Mouse (Mus musculus) spleen, postnatal 36 days (tissue): ENCODE measurements around the gene Lrrc27.
A peak's percentile ranks its signal among the peaks of the same experiment; 100 is the strongest.

ENCODE experiments used
- DNase-seq, 2 experiments: peaks; one replicate each; pipeline ENCODE4 v3.0.0; 2022; ENCODE audit warnings: low spot score in 2 of 2, mixed read lengths in 1 of 2

Gene Lrrc27

DNA sequence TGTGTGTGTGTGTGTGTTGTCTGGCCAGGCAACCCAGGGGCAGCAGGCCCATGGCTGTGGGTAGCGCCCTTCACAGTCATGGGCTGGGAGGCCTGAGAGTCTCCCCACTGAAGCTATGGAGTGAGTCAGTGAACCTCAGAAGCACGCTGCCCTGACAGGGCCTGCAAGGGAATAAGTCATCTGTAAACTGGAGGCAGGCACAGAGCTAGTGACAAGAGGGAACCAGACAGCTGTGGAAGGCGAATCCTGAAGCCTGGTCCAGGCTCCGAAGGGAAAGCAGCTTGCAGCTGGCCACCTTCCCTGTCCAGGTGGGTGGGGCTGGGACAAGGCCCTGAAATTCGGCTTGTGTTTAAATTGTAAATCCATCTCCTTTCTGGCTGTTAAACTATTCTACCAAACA lies 33.3 kb downstream of the Lrrc27 start:
- no peak for DNase-seq

DNA sequence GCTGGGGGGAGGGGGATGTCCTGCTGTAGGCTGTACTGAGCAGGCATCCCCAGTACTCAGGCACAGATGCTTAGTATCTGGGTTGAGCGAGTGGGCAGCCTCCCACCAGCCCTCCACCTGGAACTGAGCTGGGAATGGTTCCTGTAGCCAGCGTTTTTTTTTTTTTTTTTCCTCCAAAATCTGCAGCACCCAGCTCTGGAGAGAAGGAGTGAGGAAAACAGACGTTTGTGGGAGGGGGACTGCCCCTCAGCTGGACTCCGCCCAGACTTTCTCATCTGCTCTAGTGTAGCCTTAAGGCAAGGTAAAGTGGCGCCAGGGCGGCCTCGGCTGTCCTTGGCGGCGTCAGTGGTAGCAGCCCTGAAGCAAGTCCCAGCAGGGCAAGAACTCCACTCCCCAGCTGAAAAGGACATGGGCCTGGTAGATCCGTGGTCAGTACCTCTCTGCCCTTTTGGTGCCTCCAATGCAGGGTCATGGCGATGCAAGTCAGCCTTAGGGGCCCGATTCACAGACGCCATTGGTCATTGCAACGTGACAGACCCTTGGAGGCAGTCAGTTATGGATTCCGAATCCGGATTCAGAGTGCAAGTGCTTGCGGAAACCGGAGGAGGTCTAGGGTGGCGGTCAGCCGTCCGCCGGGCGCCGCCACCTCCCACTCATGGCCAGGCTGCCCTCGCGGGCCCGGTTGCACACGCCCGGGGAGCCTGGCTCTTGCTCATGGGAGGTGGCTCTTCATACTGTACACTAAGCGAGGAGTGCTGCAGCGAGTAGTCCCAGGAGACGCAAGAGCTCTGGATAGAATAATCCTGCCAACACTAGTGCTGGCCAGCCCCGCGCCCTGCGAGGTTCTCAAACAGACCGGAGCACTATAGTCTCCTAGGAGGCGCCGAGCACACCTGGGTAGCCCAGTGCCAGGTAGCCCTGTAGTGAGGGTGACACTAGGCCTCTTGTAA lies 34.4 kb downstream of the Lrrc27 start:
- DNase-seq = no peak

DNA sequence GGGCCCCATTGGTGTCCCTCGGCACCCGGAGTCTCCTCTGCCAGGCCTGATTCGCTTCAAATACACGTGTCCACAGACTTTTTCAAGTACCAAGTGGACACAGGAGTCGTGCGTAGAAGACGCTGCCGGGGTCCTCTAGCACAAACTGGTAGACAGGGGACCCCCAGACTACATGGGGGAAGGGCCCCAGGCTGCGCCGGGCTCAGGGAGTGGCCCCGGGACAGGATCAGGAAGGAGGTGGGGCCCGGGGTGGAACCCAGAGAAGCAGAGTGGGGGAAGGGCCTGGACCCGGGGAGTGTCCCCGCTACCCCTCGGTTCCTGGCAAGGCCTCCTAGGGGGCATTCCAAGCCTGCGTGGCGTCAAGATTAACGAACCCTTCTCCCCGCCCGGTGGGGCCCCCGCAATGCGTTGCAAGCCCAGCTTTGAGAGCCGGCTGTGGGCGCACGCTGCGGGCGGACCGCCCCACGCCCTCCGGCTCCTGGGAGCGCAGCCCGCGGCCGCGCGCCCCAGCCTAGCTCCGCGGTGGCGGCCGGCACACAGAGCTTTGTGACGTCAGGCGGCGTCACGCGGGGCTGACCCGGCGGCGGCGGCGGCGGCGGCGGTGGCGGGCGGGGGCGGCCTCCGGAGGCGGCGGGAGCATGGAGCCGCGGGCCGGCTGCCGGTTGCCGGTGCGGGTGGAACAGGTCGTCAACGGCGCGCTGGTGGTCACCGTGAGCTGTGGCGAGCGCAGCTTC lies 35.3 kb downstream of the Lrrc27 start, which contains the start of gene Pwwp2b:
Gene Pwwp2b, plus strand, starts transcription at position 602 of the 734 bp plus-strand sequence.
- peak; percentile 53 to 65 for DNase-seq

DNA sequence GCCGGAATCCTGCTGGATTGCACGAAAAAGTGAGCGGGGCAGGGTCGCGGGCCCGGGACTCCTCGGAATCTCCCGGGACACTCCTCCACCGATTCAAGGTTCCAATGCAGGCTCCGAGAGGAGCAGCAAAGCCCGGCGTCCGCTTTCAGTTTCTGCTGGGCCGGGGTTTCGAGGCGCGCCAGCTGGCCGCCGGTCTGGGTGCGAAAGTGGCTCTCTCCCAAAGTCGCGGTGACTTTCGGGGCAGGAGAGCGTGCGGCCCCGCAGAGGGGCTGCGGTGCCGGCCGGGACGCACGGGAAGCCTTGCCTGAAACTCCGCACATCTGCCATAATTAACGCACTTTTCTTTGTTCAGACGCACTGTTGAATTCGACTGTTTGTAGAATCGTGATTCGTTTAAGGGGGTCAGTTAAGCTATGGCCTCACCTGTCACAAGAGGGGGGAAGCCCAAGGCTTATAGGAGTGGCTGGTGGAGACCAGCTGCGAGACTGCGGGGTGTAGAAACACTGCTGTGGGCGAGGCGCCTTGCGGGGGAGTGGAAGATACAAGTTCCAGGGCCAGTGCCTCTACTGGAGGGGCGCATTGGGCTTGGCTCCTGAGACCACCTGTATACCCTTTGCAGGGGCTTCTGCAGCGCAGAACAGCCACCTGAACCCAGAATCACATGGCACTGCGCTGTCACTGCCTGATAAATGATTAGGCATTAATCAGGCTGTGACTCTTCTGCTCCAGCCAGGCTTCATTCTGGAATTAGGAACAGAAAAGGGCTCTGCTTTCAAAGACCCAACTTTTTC lies 36.0 kb downstream of the Lrrc27 start:
- peak in 1 of 2 experiments; percentile 7 for DNase-seq

DNA sequence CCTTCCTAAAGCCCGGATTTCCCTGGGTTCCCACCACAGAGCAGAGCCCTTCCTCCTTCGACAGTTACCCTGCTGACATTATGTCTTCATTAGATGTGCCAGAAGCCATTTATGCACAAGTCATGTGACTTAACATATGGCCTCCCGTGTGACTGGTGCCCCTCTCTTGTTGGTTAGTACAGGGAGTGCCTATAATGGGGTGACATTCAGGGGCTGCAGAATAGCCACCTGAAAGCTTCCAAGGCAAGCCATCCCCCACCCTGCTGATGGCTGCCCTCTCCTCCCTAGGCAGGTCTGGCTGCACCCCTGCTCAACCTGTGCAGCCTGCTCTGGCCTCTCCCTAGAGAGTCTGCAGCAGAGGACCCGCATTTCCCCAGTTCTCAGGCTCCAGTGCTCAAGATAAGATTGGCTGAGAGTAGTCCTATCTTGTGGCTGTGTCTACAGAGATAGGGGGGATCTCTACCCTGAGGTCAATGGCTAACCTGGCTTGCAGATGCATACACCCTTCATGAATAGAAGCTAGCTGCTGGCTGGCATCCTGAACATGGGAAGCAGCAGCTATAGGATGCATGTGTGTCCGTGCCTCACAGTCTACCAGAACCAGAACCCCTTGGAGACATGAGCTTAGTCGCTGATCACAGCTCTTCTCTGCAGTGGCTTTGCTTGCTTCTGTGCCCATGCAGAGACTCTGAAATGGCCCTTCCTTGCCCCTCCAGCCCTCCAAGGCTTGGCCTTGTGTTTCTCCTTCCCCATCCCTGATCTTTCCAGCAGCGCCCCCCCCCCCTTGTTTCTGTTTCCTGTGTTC lies 36.8 kb downstream of the Lrrc27 start:
- DNase-seq = no peak

DNA sequence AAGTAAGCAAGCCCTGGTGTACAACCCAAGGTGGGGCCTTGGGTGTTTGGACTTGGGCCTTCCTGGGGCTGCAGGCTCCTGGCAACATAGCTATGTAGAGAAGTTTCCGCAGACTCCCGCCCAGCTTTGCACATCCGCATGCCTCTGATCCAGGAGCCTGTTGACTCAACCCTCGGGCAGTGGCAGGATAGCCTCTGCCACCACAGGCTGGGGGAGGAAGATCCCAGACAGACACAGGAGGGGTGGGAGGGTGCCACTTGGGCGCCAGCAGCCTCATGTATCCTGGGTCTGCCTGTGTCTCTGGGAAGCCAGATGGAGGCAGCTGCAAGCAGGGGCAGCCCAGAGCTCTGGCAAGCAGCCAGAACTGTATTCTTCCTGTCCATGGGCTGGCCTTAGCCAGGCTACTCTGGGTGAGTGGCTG lies 39.1 kb downstream of the Lrrc27 start:
- DNase-seq = no peak

DNA sequence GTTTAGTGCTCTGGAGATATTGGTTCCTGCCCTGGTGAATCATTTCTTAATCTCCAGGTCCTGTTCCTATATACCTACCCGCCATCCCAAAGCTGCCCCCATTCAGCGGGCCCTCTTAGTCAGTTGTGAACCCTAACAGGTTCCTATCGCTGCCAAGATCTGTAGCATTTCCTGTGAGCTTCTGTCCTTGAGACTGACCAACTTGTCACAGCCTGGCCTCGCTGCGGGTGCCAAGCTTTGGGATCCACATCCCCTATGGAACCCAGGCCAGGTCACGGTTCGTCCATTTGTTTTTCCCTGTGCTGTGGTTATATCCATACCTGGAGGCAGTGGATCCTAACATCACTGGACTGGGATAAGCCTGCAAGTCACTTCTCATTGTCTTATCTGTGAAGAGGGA lies 39.8 kb downstream of the Lrrc27 start:
- DNase-seq = no peak

DNA sequence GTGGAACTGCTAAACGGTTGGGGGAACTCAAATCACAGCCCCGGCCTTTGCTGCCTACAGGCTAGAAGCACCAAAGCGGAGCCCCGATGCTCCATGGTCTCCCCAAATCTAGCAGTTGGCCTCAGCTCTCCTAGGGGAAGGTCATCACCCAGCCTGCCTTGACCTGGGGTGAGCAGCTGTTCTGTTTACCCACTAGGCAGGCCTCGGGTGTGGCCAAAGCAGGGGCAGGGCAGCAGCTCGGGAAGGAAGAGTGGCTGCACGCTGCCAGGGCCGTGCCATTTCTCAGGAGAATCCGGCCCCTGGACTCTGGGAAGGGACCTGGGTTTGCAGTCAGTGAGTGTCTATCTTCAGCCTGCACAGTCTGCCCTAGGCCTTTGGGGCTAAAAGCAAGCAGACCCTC lies 40.2 kb downstream of the Lrrc27 start:
- DNase-seq = no peak

DNA sequence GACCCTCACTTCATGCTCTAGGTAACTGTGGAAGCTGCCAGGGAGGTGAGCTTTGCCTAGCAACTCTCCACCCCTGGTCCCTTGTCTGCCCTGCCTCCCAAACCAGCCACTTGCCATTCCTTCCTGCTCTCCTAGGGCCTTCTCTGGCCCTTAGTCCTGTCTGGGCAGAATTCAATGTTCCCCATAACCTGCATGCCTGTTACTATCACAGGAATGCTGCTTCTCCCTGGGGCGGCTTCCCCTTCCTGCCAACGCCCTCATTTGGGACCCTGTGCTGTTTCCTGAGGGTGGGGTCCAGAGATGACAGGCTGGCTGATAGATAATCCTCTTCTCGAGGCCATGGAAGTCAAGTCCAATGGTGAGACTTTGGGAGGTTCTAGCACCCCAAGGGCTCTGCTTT lies 40.7 kb downstream of the Lrrc27 start:
- no peak for DNase-seq

DNA sequence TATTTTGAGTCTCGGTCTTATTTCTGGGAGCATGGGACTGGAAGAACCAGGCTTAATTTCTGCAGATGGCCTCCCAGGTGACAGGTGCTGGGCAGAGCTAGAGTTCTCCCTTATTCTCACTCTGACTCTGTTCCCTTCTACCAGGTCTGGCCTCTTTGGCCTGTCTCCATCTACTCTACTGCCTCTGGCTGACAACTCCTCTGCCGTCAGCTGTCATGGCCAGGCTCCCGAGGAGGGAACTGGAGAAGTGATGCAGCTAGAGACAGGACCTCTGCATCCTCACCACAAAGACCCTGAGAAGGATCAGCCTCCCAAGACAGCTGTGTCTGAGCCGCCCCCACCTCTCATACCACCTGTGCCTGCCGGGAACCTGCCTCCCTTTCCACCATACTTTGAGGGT lies 41.8 kb downstream of the Lrrc27 start:
- DNase-seq = no peak

DNA sequence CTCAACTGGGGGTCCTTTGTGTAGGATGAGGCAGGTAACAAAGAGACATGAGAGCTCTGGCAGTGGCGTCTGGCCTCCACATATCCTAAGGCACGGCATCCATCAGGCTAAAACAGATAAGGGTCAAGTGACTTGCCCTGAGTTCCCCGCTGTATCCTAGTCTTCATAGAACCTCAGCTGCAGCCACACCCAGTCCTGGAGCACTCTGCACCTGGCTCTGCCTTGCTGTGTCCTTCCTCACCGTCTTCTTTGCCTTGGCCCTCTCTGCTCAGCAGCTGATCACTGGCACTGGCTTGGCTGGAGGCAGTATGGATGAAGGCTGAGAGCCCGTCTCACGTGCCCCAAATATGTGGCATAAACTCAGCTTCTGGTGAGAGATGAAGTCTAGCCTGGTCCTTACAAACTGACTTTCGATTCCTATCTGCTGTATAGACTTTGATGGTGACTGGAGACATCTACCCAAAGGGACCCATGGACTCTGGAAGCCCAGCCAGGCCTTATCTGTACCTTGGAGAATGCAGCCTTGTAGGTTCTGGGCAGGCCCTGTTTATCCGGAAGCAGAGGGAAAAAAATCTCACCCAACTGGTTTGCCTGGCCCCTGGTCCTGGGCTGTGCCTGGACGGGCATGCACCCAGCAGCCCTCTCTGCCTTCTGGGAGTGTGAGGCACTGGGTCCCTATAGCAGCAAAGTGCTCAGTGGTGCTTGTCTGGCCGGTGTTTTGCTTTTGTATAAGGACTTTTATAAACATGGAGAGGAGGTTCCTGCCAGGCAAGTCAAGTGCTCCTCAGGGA lies 45.2 kb downstream of the Lrrc27 start:
- DNase-seq = no peak

DNA sequence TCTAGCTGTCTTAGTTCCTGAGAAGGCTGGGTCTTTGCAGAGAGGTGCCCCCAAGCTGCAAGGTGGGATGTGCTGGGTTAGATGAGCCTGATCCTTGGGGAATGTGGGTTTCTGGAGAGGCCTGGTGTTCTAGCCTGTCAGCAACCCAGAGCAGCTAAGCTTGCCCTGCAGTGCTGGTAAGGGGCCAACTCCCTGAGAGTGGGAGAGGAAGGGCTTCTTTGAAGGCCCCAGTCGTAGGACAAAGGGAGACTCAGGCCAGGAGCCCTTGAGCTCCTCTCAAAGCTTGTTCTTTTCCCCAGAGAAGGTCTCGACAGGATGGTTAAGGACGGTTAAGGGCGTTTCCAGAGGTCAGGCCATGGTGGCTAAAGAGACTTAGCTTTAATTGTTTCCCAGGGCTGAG lies 51.5 kb downstream of the Lrrc27 start:
- no peak for DNase-seq

DNA sequence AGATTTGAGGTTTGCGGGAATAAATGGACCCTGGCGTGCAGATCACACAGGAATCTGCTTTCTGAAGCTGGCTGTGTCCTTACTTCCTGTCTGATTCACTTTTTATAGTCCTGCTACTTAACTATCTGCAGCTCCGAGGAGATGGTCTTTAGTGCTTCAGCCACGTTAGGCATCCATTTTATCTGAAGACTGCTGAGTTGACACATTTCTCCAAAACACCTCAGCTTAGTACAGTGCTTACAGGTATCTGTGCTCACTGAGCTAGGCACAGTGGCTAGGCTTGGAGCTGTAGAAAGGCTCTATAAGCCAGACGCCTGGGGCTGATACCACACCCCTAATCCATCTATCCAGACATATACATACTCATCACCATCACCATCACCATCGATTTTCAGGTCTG lies 52.8 kb downstream of the Lrrc27 start:
- DNase-seq = no peak

DNA sequence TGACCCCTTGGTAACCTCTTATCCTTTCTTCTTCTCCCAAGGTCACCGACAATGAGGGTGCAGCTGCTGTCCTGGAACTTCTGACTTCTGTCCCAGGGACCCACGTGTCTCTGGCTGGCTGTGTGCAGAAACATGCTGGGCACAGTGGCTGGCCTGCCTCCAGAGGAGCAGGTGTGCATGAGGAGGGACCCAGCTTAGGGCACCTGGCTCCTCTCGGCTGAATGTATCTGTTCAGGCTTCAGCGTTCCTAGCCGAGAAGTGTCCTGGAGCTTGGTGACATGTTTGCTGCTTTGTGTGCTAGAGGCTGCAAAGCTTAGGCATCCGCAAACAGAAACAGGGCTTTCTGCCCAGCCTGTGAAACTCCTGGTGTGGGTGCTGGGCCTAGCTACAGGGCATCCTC lies 53.6 kb downstream of the Lrrc27 start:
- no peak for DNase-seq

DNA sequence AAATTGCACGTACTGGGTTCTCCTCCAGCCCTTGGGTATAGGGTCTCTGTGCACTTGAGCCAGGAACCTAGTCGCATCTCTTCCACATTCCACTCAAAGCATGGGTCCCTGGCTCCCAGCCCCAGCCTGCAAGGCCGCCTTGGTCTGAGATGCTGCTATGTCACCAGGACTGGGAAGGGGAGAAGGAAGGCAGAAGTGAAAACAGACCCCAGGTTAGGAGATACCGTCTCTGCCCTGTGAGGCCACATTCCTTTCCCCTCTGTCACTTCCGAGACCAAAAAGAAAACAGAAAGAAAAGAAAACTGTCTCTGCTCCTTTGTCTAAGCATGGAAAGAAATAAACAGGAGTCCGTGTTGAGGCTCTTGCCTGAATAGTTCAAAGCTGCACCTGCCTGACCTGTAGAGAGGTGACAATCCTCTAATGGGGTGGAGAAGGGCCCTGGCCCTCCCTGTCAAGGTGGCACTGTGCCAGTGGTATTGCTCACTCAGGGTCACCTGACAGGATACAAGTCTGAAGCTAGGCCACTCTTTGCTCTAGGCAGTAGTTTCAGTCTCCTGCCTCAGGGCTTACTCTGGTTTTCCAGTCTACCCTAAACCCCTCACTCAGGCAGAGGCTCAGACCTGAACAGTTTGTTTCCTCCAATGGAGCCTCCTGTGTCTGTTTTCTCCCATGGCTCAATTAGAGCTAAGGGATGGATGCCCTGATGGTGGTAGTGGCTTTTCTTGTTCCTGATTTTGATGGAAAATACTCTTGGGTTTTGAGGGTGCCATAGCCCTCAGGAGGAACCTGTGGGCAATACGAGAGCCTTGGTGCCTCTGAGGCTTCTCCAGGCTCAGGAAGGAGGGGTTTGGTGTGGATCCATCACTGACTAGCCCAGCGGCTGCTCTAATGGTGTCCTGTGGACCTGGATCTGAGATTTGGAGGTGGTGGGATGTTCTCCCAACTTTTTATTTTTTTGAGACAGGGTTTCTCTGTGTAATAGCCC lies 54.4 kb downstream of the Lrrc27 start:
- no peak for DNase-seq

DNA sequence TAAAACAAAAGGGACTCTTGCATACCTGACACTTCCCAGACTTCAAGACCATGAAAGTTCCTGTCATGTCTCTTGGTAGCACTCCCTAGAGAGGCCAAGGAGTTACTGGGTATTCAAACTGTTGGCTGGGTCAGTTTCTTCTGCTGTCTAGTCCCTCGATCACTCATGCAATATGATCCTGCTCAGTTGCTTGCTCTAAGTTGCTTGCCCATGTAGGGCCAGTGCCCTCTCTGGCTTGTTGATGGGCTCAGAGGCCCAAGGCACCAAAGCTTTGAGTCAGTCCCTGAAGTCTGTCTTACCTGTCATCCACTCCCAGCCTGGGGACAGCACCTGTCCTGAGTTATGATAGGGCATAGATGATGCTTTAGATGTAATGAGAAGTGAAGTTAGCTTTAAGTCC lies 58.0 kb downstream of the Lrrc27 start:
- no peak for DNase-seq

DNA sequence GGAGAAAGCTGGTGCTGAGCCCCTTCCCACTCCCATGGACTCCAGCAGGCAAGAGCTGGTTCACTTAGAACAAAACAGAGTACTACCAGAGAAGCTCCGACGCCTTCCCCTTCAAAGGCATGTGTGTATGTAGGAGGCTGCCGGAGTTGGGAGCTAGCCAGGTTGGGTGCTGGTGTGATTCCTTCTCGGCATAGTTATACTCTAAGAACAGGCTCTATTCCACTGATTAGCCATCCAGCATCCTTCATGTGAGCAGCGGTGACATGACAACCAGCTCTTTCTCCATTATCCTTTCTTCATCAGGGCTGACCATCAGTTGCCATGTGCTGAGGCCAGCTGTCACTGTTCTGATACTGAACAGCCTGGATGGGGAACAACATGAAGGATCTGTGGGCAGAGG lies 59.1 kb downstream of the Lrrc27 start:
- no peak for DNase-seq

DNA sequence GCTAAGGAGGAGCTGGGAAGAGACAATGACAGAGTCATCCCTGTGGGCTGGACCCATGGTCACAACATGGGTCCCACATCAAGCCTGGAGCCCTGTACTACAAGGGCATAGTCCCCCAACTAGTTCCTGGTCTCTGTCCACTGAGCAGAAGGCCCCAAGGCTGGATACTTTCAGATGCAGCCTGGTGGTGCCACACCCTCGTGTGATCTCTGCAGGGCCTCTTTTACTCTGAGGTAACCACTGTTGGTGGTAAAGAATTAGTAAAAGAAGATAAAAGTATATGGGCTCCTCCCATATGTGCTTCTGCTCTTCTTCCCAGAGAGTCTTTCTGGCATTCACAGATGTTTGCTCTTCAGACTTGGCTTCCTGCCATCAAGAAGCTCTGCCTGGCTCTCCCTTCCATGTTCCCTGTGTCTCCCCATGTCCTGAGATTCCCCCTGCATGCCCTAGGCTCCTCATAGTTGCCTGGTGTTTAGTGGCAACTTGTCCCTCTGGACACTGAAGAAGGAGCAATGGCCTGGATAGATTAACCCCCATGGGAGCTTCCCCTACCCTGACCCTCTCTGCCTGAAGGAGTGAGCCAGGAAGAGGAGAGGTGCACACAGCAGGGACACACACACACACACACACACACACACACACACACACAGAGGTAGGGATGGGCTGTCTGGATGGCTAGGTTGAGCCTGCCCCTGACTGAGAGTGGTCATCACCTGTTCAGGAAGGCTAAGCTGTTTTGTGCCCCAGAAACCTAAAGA lies 60.0 kb downstream of the Lrrc27 start:
- DNase-seq = no peak

DNA sequence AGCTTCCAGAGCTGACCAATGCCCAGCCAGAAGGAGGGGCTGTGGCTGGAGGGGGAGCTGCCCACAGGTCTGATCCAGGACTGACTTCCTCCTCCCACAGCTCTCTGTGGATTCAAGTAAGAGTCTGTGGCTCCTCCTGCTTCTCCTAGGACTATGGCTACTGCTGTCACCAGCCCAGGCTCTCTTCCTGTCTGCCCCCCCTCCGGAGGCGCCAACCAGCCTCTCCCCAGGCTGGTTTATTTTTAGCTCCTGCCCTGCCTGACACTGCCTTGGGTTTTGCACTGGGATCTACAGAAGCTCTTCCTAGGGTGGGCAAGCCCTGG lies 60.6 kb downstream of the Lrrc27 start:
- peak in 1 of 2 experiments; percentile 11 for DNase-seq
